Mouse (Mus musculus): ENCODE results near the gene Fam83e.

DNA sequence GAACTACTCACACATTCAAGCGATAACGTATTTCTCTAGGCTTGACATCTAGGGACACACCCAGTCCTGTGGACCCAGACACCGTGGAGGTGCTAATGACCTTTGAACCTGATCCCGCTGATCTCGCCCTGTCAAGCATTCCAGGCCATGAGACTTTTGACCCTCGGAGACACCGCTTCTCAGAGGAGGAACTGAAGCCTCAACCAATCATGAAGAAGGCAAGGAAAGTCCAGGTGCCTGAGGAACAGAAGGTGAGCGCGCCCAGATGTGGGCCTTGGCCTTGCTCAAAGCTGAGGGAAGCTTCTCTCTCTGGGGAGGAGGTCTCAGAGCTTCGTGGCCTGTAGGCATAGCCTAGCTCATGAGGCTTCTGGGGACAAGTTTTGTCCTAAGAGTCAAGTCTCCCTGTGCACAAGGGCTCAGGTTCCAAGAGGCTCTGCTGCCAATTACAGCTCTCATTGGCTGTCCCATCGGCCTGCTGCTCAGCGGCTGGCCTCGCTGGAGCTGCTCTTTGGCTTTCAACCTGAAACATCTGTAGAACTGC, 12.7 kb upstream of the Fam83e start:
- TF ChIP-seq CTCF (IDR thresholded peaks at IDR 0.05; ENCODE audit: low read depth, low read length) (no peak), POLR2A (IDR thresholded peaks at IDR 0.05; ENCODE audit: extremely low read depth, insufficient read depth, low read length) (peak; percentile 24; the same call in 1 of the 2 replicates)
